ENCODE assay signal across 9 mouse cellular contexts in genomic region chr16:38632147-38632546, GRCm38 (mm10).
DNase-seq lines count a peak whose midpoint lies in the region; ATAC-seq and TF ChIP-seq lines count a peak whose summit lies in the region.
"Had no signal": no experiment of that assay in that cellular context is flagged by ENCODE, and none has a peak within 500 bp of the region (broad histone marks: within the 10 kb centered on the region; RNA-seq: fewer than 3 reads in every experiment).

No protein-coding gene starts in this region.

- TF ChIP-seq CTCF in lung, embryonic 14.5 days (IDR thresholded peaks at IDR 0.05; ENCODE audit: low read depth): peak; percentile 76

- no peak for ATAC-seq in cerebellum, adult (ENCODE audit: insufficient number of reproducible peaks, low FRiP score, low TSS enrichment)
- no peak for ATAC-seq in lung, embryonic 14.5 days (ENCODE audit: insufficient read depth)

- no peaks in the 10 kb centered on the region for H3K27me3 ChIP-seq in lung, embryonic 14.5 days (ENCODE audit: insufficient read depth, low read length)
- H3K27me3 ChIP-seq: heart, embryonic 15.5 days had no signal

- no peaks in the 10 kb centered on the region for H3K36me3 ChIP-seq in lung, embryonic 14.5 days (ENCODE audit: insufficient read depth)

- no peak overlapping the region for H3K4me2 ChIP-seq in lung, embryonic 14.5 days
- H3K4me2 ChIP-seq: heart, embryonic 15.5 days had no signal

- H3K9me3 ChIP-seq in lung, embryonic 14.5 days (ENCODE audit: low read depth, low read length): no peaks in the 10 kb centered on the region
- H3K9me3 ChIP-seq: heart, embryonic 15.5 days had no signal

- WGBS in lung, embryonic 14.5 days: 53% methylated on average over 6 of the region's 6 CpGs

- H3K4me3 ChIP-seq in lung, embryonic 14.5 days (ENCODE audit: low read depth, low read length): no peak overlapping the region
- H3K4me3 ChIP-seq: heart, embryonic 15.5 days had no signal

- H3K27ac ChIP-seq in lung, embryonic 14.5 days (ENCODE audit: low read depth): no peak overlapping the region

- no peak overlapping the region for H3K9ac ChIP-seq in lung, embryonic 14.5 days
- H3K9ac ChIP-seq: heart, embryonic 15.5 days had no signal

- peak; percentile 77 to 81 for DNase-seq in cerebellum, postnatal 10 days
- peak; percentile 51 for DNase-seq in urinary bladder, postnatal 25 days (ENCODE audit: low spot score)
- no peak for DNase-seq in urinary bladder, postnatal 10 days (ENCODE audit: low spot score)
- peak; percentile 80 for DNase-seq in gastrocnemius, adult 18-20 months (ENCODE audit: low spot score)
- peak; percentile 64 for DNase-seq in kidney, postnatal 14 days
- peak; percentile 78 for DNase-seq in lung, embryonic 14.5 days
- peak; percentile 32 to 68 for DNase-seq in spleen, adult 18-20 months

- H3K4me1 ChIP-seq in lung, embryonic 14.5 days (ENCODE audit: insufficient read depth): no peaks in the 10 kb centered on the region; the same call in 1 of the 2 replicates
